Mouse (Mus musculus): ENCODE measurements around the gene Il18. TPM values are rescaled to one million over a fixed set of nuclear protein-coding genes. Genes with fewer than 3 reads are reported as not detected.

Il18 gene
- polyA plus RNA-seq, 1 experiment from 2014 or later, result 8.5 TPM

- 78% methylated on average over 7 of the region's 7 CpGs for WGBS
- H3K4me3 ChIP-seq (ENCODE audit: low read depth, low read length), result no peak overlapping the region
These were observed 10.5 kb downstream of the Il18 start for GRCm38 (mm10) chr9:50565173-50565572.

GRCm38 (mm10) chr9:50565940-50566339, 11.3 kb downstream of the Il18 start:
- no peaks in the 10 kb centered on the region for H3K36me3 ChIP-seq (ENCODE audit: control insufficient read depth, insufficient read depth, low read length)
- H3K4me1 ChIP-seq (replicated peaks; ENCODE audit: control insufficient read depth, insufficient read depth, low read length), result no peaks in the 10 kb centered on the region
- H3K4me3 ChIP-seq (ENCODE audit: low read depth, low read length), result no peak overlapping the region
- 87% methylated on average over 4 of the region's 4 CpGs for WGBS
- no peaks in the 10 kb centered on the region for H3K9me3 ChIP-seq (ENCODE audit: control insufficient read depth, low read length)
- ATAC-seq (ENCODE audit: low FRiP score), result no peak
- H3K27ac ChIP-seq (ENCODE audit: low read depth, low read length), result no peak overlapping the region
- no peak overlapping the region for H3K9ac ChIP-seq (ENCODE audit: low read depth, low read length)
- no peak overlapping the region for H3K4me2 ChIP-seq (replicated peaks; ENCODE audit: low read depth, low read length)
- no peaks in the 10 kb centered on the region for H3K27me3 ChIP-seq (ENCODE audit: control insufficient read depth, insufficient read depth, low read length)
- DNase-seq (ENCODE audit: low spot score), result no peak

More at GRCm38 (mm10) chr9:50565173-50565572, 10.5 kb downstream of the Il18 start:
- Histone ChIP-seq H3K4me2 (replicated peaks; ENCODE audit: low read depth, low read length) (no peak overlapping the region), H3K36me3 (ENCODE audit: control insufficient read depth, insufficient read depth, low read length) (no peaks in the 10 kb centered on the region), H3K9ac (ENCODE audit: low read depth, low read length) (no peak overlapping the region), H3K27ac (ENCODE audit: low read depth, low read length) (no peak overlapping the region), H3K27me3 (ENCODE audit: control insufficient read depth, insufficient read depth, low read length) (no peaks in the 10 kb centered on the region), H3K9me3 (ENCODE audit: control insufficient read depth, low read length) (no peaks in the 10 kb centered on the region), H3K4me1 (replicated peaks; ENCODE audit: control insufficient read depth, insufficient read depth, low read length) (no peaks in the 10 kb centered on the region)
- ATAC-seq (ENCODE audit: low FRiP score) (no peak), DNase-seq (ENCODE audit: low spot score) (no peak)

- Histone ChIP-seq H3K4me1 (replicated peaks; ENCODE audit: control insufficient read depth, insufficient read depth, low read length) (no peaks in the 10 kb centered on the region), H3K9ac (ENCODE audit: low read depth, low read length) (no peak overlapping the region), H3K27ac (ENCODE audit: low read depth, low read length) (no peak overlapping the region), H3K4me2 (replicated peaks; ENCODE audit: low read depth, low read length) (no peak overlapping the region), H3K27me3 (ENCODE audit: control insufficient read depth, insufficient read depth, low read length) (no peaks in the 10 kb centered on the region), H3K9me3 (ENCODE audit: control insufficient read depth, low read length) (no peaks in the 10 kb centered on the region), H3K36me3 (ENCODE audit: control insufficient read depth, insufficient read depth, low read length) (no peaks in the 10 kb centered on the region), H3K4me3 (ENCODE audit: low read depth, low read length) (no peak overlapping the region)
- ATAC-seq (ENCODE audit: low FRiP score) (no peak), DNase-seq (ENCODE audit: low spot score) (no peak)
- WGBS, result 83% methylated on average over 4 of the region's 4 CpGs
These were observed 12.7 kb downstream of the Il18 start for GRCm38 (mm10) chr9:50567372-50567771.

- ATAC-seq (ENCODE audit: low FRiP score) (no peak), DNase-seq (ENCODE audit: low spot score) (no peak)
- Histone ChIP-seq H3K27ac (ENCODE audit: low read depth, low read length) (no peak overlapping the region), H3K4me1 (replicated peaks; ENCODE audit: control insufficient read depth, insufficient read depth, low read length) (no peaks in the 10 kb centered on the region), H3K9ac (ENCODE audit: low read depth, low read length) (no peak overlapping the region), H3K4me2 (replicated peaks; ENCODE audit: low read depth, low read length) (no peak overlapping the region), H3K36me3 (ENCODE audit: control insufficient read depth, insufficient read depth, low read length) (no peaks in the 10 kb centered on the region), H3K27me3 (ENCODE audit: control insufficient read depth, insufficient read depth, low read length) (no peaks in the 10 kb centered on the region), H3K9me3 (ENCODE audit: control insufficient read depth, low read length) (no peaks in the 10 kb centered on the region), H3K4me3 (ENCODE audit: low read depth, low read length) (no peak overlapping the region)
- WGBS, result 91% methylated on average over 2 of the region's 2 CpGs
These were observed 13.3 kb downstream of the Il18 start for GRCm38 (mm10) chr9:50567881-50568280.

GRCm38 (mm10) chr9:50569599-50570525, 15.2 kb downstream of the Il18 start:
- ATAC-seq (ENCODE audit: low FRiP score) (no peak), DNase-seq (ENCODE audit: low spot score) (no peak)
- H3K36me3 ChIP-seq (ENCODE audit: control insufficient read depth, insufficient read depth, low read length), result no peaks in the 10 kb centered on the region
- 80% methylated on average over 10 of the region's 10 CpGs for WGBS
- H3K4me3 ChIP-seq (ENCODE audit: low read depth, low read length), result no peak overlapping the region
- H3K27me3 ChIP-seq (ENCODE audit: control insufficient read depth, insufficient read depth, low read length), result no peaks in the 10 kb centered on the region
- H3K4me2 ChIP-seq (replicated peaks; ENCODE audit: low read depth, low read length), result no peak overlapping the region
- no peaks in the 10 kb centered on the region for H3K4me1 ChIP-seq (replicated peaks; ENCODE audit: control insufficient read depth, insufficient read depth, low read length)
- no peaks in the 10 kb centered on the region for H3K9me3 ChIP-seq (ENCODE audit: control insufficient read depth, low read length)
- no peak overlapping the region for H3K9ac ChIP-seq (ENCODE audit: low read depth, low read length)
- H3K27ac ChIP-seq (ENCODE audit: low read depth, low read length), result no peak overlapping the region

- Histone ChIP-seq H3K27me3 (ENCODE audit: control insufficient read depth, insufficient read depth, low read length) (no peaks in the 10 kb centered on the region), H3K4me2 (replicated peaks; ENCODE audit: low read depth, low read length) (no peak overlapping the region), H3K9me3 (ENCODE audit: control insufficient read depth, low read length) (no peaks in the 10 kb centered on the region), H3K4me3 (ENCODE audit: low read depth, low read length) (no peak overlapping the region), H3K27ac (ENCODE audit: low read depth, low read length) (no peak overlapping the region), H3K4me1 (replicated peaks; ENCODE audit: control insufficient read depth, insufficient read depth, low read length) (no peaks in the 10 kb centered on the region), H3K36me3 (ENCODE audit: control insufficient read depth, insufficient read depth, low read length) (no peaks in the 10 kb centered on the region), H3K9ac (ENCODE audit: low read depth, low read length) (no peak overlapping the region)
- ATAC-seq (ENCODE audit: low FRiP score) (no peak), DNase-seq (ENCODE audit: low spot score) (no peak)
- WGBS, result 42% methylated on average over 4 of the region's 4 CpGs
These were observed 25.7 kb downstream of the Il18 start for GRCm38 (mm10) chr9:50580370-50580769.

- no peak for ATAC-seq (ENCODE audit: low FRiP score)
These were observed 30.7 kb downstream of the Il18 start for GRCm38 (mm10) chr9:50585145-50585818.

GRCm38 (mm10) chr9:50586955-50587354, 32.3 kb downstream of the Il18 start:
- 88% methylated on average over 4 of the region's 4 CpGs for WGBS

More at GRCm38 (mm10) chr9:50585145-50585818, 30.7 kb downstream of the Il18 start:
- DNase-seq (ENCODE audit: low spot score), result no peak
- Histone ChIP-seq H3K27ac (ENCODE audit: low read depth, low read length) (no peak overlapping the region), H3K4me3 (ENCODE audit: low read depth, low read length) (no peak overlapping the region), H3K36me3 (ENCODE audit: control insufficient read depth, insufficient read depth, low read length) (no peaks in the 10 kb centered on the region), H3K27me3 (ENCODE audit: control insufficient read depth, insufficient read depth, low read length) (no peaks in the 10 kb centered on the region), H3K4me2 (replicated peaks; ENCODE audit: low read depth, low read length) (no peak overlapping the region), H3K9me3 (ENCODE audit: control insufficient read depth, low read length) (no peaks in the 10 kb centered on the region), H3K4me1 (replicated peaks; ENCODE audit: control insufficient read depth, insufficient read depth, low read length) (no peaks in the 10 kb centered on the region), H3K9ac (ENCODE audit: low read depth, low read length) (no peak overlapping the region)
- WGBS, result 84% methylated on average over 6 of the region's 6 CpGs

More at GRCm38 (mm10) chr9:50586955-50587354, 32.3 kb downstream of the Il18 start:
- Histone ChIP-seq H3K4me1 (replicated peaks; ENCODE audit: control insufficient read depth, insufficient read depth, low read length) (no peaks in the 10 kb centered on the region), H3K4me3 (ENCODE audit: low read depth, low read length) (no peak overlapping the region), H3K9me3 (ENCODE audit: control insufficient read depth, low read length) (no peaks in the 10 kb centered on the region), H3K4me2 (replicated peaks; ENCODE audit: low read depth, low read length) (no peak overlapping the region), H3K36me3 (ENCODE audit: control insufficient read depth, insufficient read depth, low read length) (no peaks in the 10 kb centered on the region), H3K9ac (ENCODE audit: low read depth, low read length) (no peak overlapping the region), H3K27ac (ENCODE audit: low read depth, low read length) (no peak overlapping the region), H3K27me3 (ENCODE audit: control insufficient read depth, insufficient read depth, low read length) (no peaks in the 10 kb centered on the region)
- DNase-seq (ENCODE audit: low spot score) (no peak), ATAC-seq (ENCODE audit: low FRiP score) (no peak)

Data from hindbrain, embryonic 11.5 days (tissue).